Mouse (Mus musculus) central nervous system, embryonic 11.5 days (tissue): ENCODE data around the gene Pfn5. TPM values are rescaled to one million over a fixed set of nuclear protein-coding genes. Genes with fewer than 3 reads are reported as not detected.

ENCODE experiments used
- polyA plus RNA-seq: library from polyadenylated mRNA; depleted of rRNA; stranded (reverse); fragments of >200 nt; gene quantifications from 2 replicates; pipeline ENCODE4 v1.2.3, GENCODE M21; 2012; rRNA removed

The Pfn5 gene
- not detected in 2 replicates for polyA plus RNA-seq

DNA sequence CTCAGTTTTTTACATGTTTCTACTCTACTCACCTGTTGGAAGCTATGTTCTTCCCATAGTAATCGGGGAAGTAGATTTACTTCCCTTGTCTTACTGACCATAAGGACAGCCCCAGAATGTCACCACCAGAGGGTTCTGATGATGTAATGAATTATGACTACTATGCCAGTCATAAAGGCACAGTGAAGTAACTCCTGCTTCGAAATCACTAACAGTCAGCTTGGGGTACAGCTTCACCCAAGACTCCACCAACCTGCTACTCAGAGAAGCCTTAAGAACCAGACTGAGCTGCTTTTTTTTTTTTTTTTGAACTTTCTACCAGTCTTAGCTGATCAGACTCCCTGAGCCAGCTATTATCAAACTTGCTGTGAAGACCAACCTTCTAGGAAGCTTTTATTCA, at the start of gene Pfn5, which contains the start of gene Asb12:
Pfn5 (plus strand) TSS at position 218 of the 400 bp plus-strand sequence.
Asb12 (minus strand) TSS at position 101 of the 400 bp plus-strand sequence.

Other genes with a start within 250 kb of the Pfn5 start
- gene Amer1, start 113.2 kb upstream of the Pfn5 start, polyA plus RNA-seq: 6.0 and 10.6 TPM in 2 replicates
- gene Asb12, start 117 bp upstream of the Pfn5 start, polyA plus RNA-seq: 0.26 TPM in 1 of 2 replicates, not detected in the other
- 35.1 and 39.3 TPM in 2 replicates for gene Zc4h2, start 100.4 kb downstream of the Pfn5 start, polyA plus RNA-seq
- 2.4 and 2.7 TPM in 2 replicates for gene Zc3h12b, start 153.6 kb downstream of the Pfn5 start, polyA plus RNA-seq